Mouse (Mus musculus) forebrain, embryonic 14.5 days (tissue): Measurements from ENCODE around the gene Tmub2. TPM values are rescaled to one million over a fixed set of nuclear protein-coding genes. Genes with fewer than 3 reads are reported as not detected.

ENCODE experiments used
- ATAC-seq: fragments of 200-750 bp; cut with Nextera tagmentation; 2 replicates; pipeline ENCODE4 v1.8.0; 2017; ENCODE audit warnings: mild to moderate bottlenecking, moderate library complexity
- DNase-seq: peaks from one replicate; pipeline ENCODE4 v3.0.0-alpha.2; 2015; ENCODE audit warnings: low spot score
- H3K27ac ChIP-seq: fragments of 300-500 bp; sonication (generic); 2 replicates; pipeline ENCODE4 v1.5.1; 2014; ENCODE audit warnings: low read depth, mild to moderate bottlenecking, control low read depth, low read length, moderate library complexity
- H3K27me3 ChIP-seq: fragments of 300-500 bp; sonication (generic); replicated peaks from 2 replicates; pipeline ENCODE4 v1.6.1; 2014; ENCODE audit warnings: low read length, control low read depth, mixed read lengths; ENCODE audit not compliant: control insufficient read depth, insufficient read depth
- H3K36me3 ChIP-seq: fragments of 300-500 bp; sonication (generic); 2 replicates; pipeline ENCODE4 v1.6.1; 2014; ENCODE audit warnings: low read length, control low read depth; ENCODE audit not compliant: control insufficient read depth, insufficient read depth
- H3K4me1 ChIP-seq: fragments of 300-500 bp; sonication (generic); 2 replicates; pipeline ENCODE4 v1.6.1; 2014; ENCODE audit warnings: antibody characterized with exemption, low read length, control low read depth; ENCODE audit not compliant: control insufficient read depth, insufficient read depth
- H3K4me2 ChIP-seq: fragments of 300-500 bp; sonication (generic); 2 replicates; pipeline ENCODE4 v1.6.1; 2014; ENCODE audit warnings: mild to moderate bottlenecking, control low read depth, low read length
- H3K4me3 ChIP-seq: fragments of 300-500 bp; sonication (generic); 2 replicates; pipeline ENCODE4 v1.5.1; 2014; ENCODE audit warnings: low read depth, low read length, control low read depth
- H3K9ac ChIP-seq: fragments of 300-500 bp; sonication (generic); 2 replicates; pipeline ENCODE4 v1.6.1; 2014; ENCODE audit warnings: mild to moderate bottlenecking, low read length, control low read depth, moderate library complexity
- H3K9me3 ChIP-seq: fragments of 300-500 bp; sonication (generic); replicated peaks from 2 replicates; pipeline ENCODE4 v1.6.1; 2016; ENCODE audit warnings: low read length, control low read depth, mixed read lengths; ENCODE audit not compliant: control insufficient read depth
- WGBS: fragments of 180-500 bp; shearing (Covaris S2); extraction: QIAGEN DNeasy Blood & Tissue Kit; methylation state at CpG from one replicate; pipeline ENCODE4 v1.1.7; 2014; 5-methylcytosine and 5-hydroxymethylcytosine counted together
- polyA plus RNA-seq: library from polyadenylated mRNA; unstranded; fragments of >200 nt; fragmentation: Nextera tagmentation; extraction: Ambion mirVana; gene quantifications from 2 replicates; pipeline ENCODE4 v1.2.1, GENCODE M21; 2014

Gene Tmub2
- polyA plus RNA-seq, 1 experiment from 2014 or later: 74.4 TPM

DNA sequence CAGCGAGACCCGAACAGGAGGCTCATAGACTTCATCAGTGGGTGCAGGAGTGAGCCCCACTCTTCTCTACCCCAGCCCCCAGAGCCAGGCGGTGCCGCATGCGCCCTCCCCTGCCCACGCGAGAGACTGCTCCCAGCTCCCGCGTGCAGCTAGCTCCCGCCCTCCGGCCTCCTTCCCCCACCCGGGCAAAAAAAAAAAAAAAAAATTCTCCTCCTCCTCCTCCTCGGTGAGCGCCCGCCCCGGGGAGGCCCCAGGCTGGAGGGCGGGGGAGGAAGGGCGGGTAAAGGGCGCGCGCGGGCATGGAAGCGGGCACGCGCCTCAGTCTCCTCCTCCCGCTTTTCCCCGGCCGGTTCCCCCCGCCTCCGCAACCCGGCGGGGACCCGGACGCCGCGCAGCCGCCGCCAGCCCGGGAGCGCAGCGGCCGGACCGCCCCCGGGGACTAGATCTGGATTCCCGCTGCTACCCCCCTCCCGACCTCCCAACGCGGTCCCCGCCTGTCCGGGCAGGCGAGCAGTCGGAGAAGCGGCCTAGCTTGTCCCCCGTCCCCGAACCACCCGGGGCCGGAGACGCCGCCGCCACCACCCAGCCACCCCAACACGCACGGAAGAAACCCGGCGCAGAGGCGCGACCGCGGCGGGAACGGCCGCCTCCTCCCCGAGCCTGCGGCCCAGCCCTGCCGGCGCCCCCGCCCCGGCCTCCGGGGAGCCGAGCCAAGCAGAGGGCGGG lies 32.0 kb downstream of the Tmub2 start:
- whole genome bisulfite sequencing: under 1% methylated on average over 55 of the region's 80 CpGs
- H3K36me3 ChIP-seq: peaks cover 38% of the 10 kb centered on the region
- H3K9ac ChIP-seq: peak overlapping the region; percentile 100
- ATAC-seq (peak; percentile 27), DNase-seq (peak; percentile 91)
- H3K9me3 ChIP-seq: no peaks in the 10 kb centered on the region
- H3K27ac ChIP-seq: peak overlapping the region; percentile 99
- no peaks in the 10 kb centered on the region for H3K27me3 ChIP-seq
- peak overlapping the region; percentile 100 for H3K4me3 ChIP-seq
- H3K4me2 ChIP-seq: peak overlapping the region; percentile 95
- H3K4me1 ChIP-seq: peaks cover 13% of the 10 kb centered on the region; the same call in 1 of the 2 replicates

DNA sequence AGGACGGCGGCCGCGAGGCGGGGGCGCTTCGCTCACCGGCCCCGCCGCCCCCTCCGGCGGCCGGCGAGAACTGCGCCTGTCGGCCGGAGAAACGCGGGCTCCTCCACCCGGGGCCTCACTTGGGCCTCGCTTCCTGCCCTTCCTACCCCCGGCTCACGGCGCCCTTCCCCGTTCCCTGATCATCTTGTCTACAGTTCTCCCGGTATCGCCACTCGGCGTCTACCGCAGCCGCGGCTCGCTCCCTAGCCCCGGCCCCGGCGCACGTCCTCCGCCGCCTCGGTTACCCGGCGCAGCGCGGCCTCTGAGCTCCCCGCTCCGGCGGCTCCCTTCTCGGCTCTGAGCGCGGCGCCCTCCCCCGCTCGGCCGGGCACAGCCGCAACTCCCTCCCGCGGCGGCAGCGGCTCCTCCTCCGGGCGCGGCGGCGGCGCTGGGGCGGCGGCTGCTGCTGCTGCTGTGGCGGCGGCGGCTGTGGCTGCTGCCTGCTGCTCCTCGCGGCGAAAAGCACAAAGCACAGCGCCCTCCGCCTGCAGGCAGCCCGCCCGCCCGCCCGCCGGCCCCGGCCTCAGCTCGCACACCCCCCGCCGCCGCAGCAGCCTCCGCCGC lies 32.7 kb downstream of the Tmub2 start:
- ATAC-seq (peak; percentile 30), DNase-seq (peak; percentile 52)
- peak overlapping the region; percentile 95 for H3K4me2 ChIP-seq
- H3K27ac ChIP-seq: peak overlapping the region; percentile 99
- peaks cover 13% of the 10 kb centered on the region; the same call in 1 of the 2 replicates for H3K4me1 ChIP-seq
- H3K27me3 ChIP-seq: no peaks in the 10 kb centered on the region
- peak overlapping the region; percentile 100 for H3K9ac ChIP-seq
- WGBS: under 1% methylated on average over 52 of the region's 87 CpGs
- H3K36me3 ChIP-seq: peaks cover 31% of the 10 kb centered on the region
- H3K9me3 ChIP-seq: no peaks in the 10 kb centered on the region
- peak overlapping the region; percentile 100 for H3K4me3 ChIP-seq

DNA sequence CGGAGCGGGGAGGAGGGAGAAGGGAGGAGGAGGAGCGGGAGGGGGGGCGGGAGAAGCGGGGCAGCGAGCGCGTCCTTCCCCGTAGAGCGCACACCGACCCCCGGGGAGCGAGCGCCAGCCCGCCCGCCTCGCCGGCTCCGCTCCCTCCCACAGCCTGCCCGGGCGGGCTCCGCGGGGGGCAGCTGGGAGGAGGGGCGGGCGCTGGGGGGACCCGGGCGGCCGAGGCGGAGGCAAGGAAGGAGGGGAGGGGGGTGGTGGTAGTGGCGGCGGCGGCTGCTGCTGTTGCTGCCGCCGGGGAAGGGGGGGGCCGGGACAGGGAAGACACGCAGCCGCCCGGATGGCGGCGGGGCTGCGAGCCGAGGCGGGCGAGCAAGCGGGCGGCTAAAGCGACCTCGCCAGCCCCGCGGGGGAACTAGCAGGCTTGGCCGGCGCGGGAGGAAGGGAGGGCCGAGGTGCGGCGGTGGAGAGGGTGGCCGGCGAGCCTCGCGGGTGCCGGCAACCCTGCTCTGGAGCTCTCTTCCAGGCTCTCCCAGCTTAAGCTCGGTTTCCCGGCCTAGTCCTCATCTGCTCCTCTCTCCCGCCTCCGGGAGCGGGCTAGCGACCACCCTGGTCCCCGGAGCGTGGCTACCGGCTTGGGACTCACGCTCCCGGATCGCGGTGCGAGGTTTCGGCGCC lies 33.3 kb downstream of the Tmub2 start:
- peaks cover 25% of the 10 kb centered on the region for H3K36me3 ChIP-seq
- H3K9me3 ChIP-seq: no peaks in the 10 kb centered on the region
- peak overlapping the region; percentile 99 for H3K27ac ChIP-seq
- H3K4me3 ChIP-seq: peak overlapping the region; percentile 100
- peaks cover 15% of the 10 kb centered on the region; the same call in 1 of the 2 replicates for H3K4me1 ChIP-seq
- under 1% methylated on average over 26 of the region's 77 CpGs for WGBS
- peak overlapping the region; percentile 95 for H3K4me2 ChIP-seq
- peak overlapping the region; percentile 100 for H3K9ac ChIP-seq
- DNase-seq (peak; percentile 81), ATAC-seq (peak; percentile 56)
- H3K27me3 ChIP-seq: no peaks in the 10 kb centered on the region

DNA sequence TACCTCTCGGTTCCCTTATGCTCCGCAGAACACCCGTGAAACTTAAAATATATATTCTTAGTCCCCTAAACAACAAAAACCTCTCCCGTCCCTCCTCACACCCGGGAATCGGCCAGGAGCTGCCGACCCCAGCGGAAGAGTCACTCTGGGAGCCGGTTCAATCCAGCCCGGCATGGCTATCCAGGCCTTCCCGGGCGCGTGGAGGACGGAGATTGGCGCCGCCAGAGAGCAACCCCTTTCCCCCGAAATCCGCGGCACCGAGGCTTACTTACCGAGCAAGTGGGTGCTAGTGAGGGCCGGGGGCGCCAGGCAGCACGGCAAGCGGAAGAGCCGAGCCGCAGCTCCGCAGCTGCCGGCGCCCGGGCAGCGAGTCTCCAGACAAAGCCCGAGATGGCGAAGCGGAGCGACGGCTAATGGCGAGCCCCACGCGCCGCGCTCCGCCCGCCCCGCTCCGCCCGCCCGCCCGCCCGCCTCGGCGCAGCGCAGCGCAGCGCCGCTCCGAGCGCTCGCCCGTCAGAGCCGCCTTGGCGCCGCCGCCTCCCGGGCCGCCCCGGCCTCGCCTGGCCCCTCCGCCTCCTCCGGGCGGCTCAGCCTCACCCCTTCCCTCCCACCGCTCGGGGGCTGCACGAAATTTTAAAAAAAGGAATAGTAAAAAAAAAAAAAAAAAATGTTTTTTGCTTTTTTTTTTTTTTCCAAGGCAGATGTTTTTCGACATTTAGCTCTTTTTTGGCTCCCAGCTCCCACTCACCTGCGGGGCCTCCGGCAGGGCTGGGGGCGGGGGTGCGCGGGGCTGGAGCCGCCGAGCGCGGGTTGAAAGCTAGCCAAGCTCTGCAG lies 34.1 kb downstream of the Tmub2 start:
- H3K4me3 ChIP-seq: peak overlapping the region; percentile 100
- H3K4me2 ChIP-seq: peak overlapping the region; percentile 95
- peaks cover 15% of the 10 kb centered on the region; the same call in 1 of the 2 replicates for H3K4me1 ChIP-seq
- peaks cover 18% of the 10 kb centered on the region for H3K36me3 ChIP-seq
- under 1% methylated on average over 63 of the region's 84 CpGs for WGBS
- DNase-seq (peak; percentile 56), ATAC-seq (no peak)
- no peaks in the 10 kb centered on the region for H3K9me3 ChIP-seq
- peak overlapping the region; percentile 99 for H3K27ac ChIP-seq
- H3K27me3 ChIP-seq: no peaks in the 10 kb centered on the region
- peak overlapping the region; percentile 100 for H3K9ac ChIP-seq

DNA sequence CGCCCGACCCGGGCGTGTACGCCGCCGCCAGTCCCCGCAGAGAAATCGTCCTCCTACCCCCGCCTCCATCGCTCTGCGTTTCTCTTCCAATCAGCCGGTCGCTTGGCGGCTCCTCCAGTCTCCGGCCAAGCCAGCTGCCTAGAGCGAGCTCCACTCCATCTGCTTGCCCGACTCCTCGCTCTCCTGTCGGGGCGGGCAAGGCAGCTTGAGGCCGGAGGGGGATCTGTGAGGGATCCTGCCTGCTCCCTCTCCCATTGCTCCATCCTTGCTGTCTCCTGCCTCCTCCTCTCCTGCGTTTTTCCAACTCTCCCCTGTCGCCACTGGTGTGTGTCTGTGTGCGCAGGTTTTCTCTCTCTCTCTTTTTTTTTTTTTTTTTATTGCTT lies 34.7 kb downstream of the Tmub2 start, which contains the start of gene Ubtf:
TSS of gene Ubtf (minus strand) at position 333 of the 383 bp plus-strand sequence.
- peak; percentile 22; the same call in 1 of the 2 replicates for ATAC-seq
- H3K27me3 ChIP-seq: no peaks in the 10 kb centered on the region
- H3K4me3 ChIP-seq: peak within 1 kb of the TSS; percentile 100
- no peaks in the 10 kb centered on the region for H3K9me3 ChIP-seq
- H3K4me1 ChIP-seq: peaks cover 15% of the 10 kb centered on the region; the same call in 1 of the 2 replicates
- DNase-seq: peak; percentile 92
- peak within 1 kb of the TSS; percentile 100 for H3K9ac ChIP-seq
- peak within 1 kb of the TSS; percentile 99 for H3K27ac ChIP-seq
- peaks cover 11% of the 10 kb centered on the region for H3K36me3 ChIP-seq
- H3K4me2 ChIP-seq: peak within 1 kb of the TSS; percentile 95
- under 1% methylated on average over 25 of the region's 25 CpGs for whole genome bisulfite sequencing

DNA sequence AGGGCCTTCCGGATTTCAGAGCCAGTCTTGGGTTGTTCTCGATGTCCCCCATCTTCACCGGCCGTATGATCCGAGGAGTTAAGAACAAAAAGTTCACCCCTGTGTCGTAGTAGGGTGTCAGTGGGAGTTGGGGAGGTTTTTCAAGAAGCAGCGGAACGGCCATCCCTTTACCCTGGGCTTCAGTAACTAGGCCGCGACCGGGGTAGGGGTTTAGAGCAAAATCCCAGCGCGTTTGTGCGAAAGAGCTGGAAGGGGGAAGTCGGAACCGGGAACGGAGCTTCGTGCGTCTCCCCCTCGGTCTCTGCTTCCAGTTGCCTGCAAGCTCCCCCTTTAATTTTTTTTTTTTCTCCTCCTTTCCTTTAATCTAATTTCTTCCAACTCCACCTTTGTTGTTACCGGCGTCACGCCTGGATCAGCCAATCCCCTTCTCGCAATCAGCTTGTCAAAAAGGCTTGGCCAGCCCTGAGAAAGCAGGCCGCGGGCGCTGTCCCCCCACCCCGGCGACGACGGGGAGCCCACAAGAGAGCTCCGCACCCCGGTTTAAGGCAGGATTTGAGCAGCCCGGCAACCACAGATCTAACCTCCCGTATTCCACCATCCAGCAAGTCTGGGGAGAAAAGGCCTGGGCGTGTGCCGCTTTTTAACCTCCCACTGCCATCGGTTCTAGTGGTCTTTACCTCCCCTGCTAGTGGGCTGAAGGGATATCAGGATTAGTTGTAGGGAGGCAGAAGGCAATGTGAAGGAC lies 35.4 kb downstream of the Tmub2 start:
- peaks cover 15% of the 10 kb centered on the region; the same call in 1 of the 2 replicates for H3K4me1 ChIP-seq
- DNase-seq (peak; percentile 96), ATAC-seq (peak; percentile 47; the same call in 1 of the 2 replicates)
- peak overlapping the region; percentile 100 for H3K4me3 ChIP-seq
- peaks cover 4% of the 10 kb centered on the region; the same call in 1 of the 2 replicates for H3K36me3 ChIP-seq
- peak overlapping the region; percentile 95 for H3K4me2 ChIP-seq
- H3K9me3 ChIP-seq: no peaks in the 10 kb centered on the region
- no peaks in the 10 kb centered on the region for H3K27me3 ChIP-seq
- under 1% methylated on average over 38 of the region's 38 CpGs for WGBS
- H3K9ac ChIP-seq: peak overlapping the region; percentile 100
- H3K27ac ChIP-seq: peak overlapping the region; percentile 99

DNA sequence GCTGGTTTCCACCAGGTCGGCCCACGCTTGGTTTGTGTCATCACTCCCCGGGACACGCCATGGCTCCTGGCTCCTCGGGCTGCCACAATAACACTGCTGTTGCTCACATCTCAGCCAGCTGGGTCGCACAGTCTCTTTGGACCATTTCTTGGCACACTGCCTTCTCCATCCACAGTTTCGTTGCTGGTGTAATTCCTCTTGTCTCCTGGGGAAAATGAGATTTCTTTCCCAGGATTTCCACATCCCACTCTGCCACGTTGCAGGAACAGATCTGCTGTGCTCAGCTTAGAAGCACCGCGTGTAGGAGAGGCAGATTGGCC lies 35.9 kb downstream of the Tmub2 start:
- peak overlapping the region; percentile 100 for H3K4me3 ChIP-seq
- 10% methylated on average over 10 of the region's 10 CpGs for WGBS
- peak; percentile 30 for ATAC-seq
- peak overlapping the region; percentile 100 for H3K9ac ChIP-seq
- H3K27ac ChIP-seq: peak overlapping the region; percentile 99
- no peaks in the 10 kb centered on the region for H3K9me3 ChIP-seq
- H3K27me3 ChIP-seq: no peaks in the 10 kb centered on the region
- peaks cover 12% of the 10 kb centered on the region; the same call in 1 of the 2 replicates for H3K4me1 ChIP-seq
- no peaks in the 10 kb centered on the region; the same call in 1 of the 2 replicates for H3K36me3 ChIP-seq
- H3K4me2 ChIP-seq: peak overlapping the region; percentile 95
- peak; percentile 90 for DNase-seq
